Mouse (Mus musculus) c-Kit-positive CD71-positive TER-119-negative erythroid progenitor cells, embryonic 14.5 days (primary cell): Measurements from ENCODE around the gene Tas2r125.
"Not testable (repeated sequence)": the region's sequence is repeated elsewhere in the genome, so short reads cannot be mapped to it uniquely, and the experiment has no call there.

Experiments used
- DNase-seq: peaks from one replicate; pipeline ENCODE4 v3.0.0-alpha.2; 2013; ENCODE audit warnings: low read depth

Gene Tas2r125

DNA sequence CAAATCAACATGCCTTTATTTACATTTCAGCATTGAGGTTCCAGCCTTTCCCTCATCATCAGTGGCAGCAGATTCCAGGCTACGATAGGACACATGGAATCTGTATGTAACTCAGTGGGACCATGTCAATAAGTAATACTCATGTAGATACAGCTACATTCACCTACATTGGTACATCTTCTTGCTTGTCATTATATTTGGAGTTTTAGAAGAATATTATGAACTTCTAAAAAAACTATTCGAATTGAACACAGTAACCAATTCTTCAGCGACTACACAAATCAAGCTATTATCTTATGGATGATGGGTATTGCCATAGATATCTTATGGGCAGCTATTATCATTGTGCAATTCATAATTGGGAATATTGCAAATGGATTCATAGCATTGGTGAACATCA, at the start of gene Tas2r125:
Gene Tas2r125, plus strand, starts transcription at position 301 of the 400 bp plus-strand sequence.
- DNase-seq, result no peak

DNA sequence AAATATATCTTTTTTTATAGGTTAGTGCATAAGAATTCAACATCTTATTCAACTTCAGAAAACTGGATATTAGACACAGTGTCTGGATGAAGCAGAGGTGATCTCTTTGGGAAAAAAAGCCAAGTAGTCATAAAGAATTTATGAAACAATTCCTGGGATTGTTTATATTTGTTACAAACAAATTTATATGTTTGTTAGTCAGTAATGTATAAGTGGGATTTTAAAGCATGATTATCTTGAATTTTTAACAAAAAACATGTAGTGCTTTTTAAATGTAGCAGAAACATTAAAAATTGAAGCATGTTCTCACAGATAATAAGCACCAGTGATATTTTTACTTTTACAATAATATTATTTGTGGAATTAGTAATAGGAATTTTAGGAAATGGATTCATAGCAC, 41.7 kb upstream of the Tas2r125 start, which contains the start of gene Tas2r110:
Gene Tas2r110, plus strand, starts transcription at position 301 of the 400 bp plus-strand sequence.
- DNase-seq, result no peak

DNA sequence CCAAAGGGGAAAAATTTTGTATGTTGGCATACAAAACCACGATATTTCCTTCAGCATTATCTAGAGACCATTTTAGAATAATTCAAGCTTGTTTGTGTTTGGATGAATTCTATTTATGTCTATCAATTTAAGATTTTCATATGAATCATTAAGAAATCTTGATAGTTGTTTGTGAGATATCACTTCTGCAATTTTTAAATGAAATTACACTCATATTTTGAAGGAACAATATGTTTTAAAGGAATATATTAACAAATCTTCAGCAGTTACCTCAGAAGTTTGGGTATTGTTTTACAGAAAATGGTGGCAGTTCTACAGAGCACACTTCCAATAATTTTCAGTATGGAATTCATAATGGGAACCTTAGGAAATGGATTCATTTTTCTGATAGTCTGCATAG, 16.7 kb upstream of the Tas2r125 start, which contains the start of gene Tas2r113:
Gene Tas2r113, plus strand, starts transcription at position 301 of the 400 bp plus-strand sequence.
- no peak for DNase-seq

DNA sequence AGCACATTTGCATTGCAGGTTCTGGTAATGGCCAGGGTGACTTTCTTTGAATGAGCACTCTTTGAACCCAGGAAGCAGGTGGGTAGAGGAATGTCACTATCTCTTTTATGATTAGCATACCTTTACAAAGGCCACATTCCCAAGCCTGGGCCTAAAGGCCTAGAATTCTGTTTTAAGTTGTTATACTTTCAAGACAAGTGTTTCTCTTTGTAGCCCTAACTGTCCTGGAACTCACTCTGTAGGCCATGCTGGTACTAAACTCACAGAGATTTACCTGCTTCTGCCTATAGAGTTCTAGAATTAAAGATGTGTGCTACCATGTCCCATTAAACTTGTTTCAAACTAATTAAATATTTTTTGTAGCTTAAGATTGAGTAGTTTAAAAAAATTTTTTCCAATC, 31.9 kb downstream of the Tas2r125 start:
- DNase-seq, result not testable (repeated sequence)

DNA sequence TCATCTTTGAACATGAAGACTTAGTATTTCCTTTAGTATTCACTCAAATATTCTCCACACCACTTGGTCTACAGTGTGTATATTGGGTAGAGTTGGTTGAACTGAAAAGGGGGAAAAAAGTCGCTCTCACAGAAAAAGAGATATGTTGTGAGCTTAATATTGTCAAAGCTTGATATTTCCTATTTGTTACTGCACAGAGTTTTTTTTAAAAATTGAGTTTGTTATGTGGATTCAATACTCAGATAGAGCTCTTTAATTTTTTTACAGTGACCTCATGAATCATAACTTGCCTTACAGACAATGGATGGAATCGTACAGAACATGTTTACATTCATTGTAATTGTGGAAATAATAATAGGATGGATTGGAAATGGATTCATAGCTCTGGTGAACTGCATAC, 41.4 kb downstream of the Tas2r125 start, which contains the start of gene Tas2r129:
Gene Tas2r129, plus strand, starts transcription at position 301 of the 400 bp plus-strand sequence.
- no peak for DNase-seq

DNA sequence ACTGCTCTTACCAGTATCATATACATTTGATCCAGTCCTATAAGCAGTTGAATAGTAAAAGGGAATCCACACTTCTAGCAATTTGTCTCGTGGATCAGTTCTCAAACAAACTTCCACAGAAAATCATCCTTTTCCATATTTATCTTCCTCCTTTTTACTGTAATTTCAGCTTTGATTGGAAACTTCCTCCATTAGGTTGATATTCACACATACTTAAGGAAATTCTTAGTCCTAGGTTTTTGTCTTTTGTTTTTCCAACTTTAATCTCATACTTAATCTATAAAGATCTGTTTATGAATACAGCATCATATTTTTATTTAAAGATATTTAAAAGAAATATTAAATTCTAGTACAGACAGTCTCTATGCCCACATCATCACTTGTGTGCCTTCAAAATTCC, 48.4 kb downstream of the Tas2r125 start, which contains the start of gene Tas2r131:
Gene Tas2r131, minus strand, starts transcription at position 101 of the 400 bp plus-strand sequence.
- no peak for DNase-seq
